Mouse (Mus musculus): ENCODE measurements around the gene Coq8b.

Gene Coq8b

GRCm38 (mm10) chr7:27273739-27274351 lies 41.0 kb downstream of the Coq8b start:
- DNase-seq (ENCODE audit: low read depth), result peak; percentile 54

DNA sequence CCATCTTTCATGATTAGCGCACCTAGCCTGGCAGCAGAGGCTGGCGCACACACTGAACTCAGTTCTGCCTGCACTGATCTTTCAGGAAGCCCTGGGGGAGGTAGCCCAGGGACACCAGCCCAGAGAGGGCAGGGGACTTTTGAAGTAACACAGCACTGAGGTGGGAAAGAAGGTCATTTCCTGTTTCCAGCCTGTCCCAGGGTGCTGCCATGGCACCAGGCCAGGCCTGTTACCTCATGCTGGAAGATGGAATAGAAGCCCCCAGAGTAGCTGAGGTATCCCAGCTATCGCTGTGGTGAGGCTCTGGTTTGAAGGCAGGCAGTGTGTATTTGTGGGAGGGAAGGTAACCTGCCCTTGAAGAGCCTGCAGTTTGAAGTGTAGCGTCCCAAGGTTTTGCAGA lies 42.1 kb downstream of the Coq8b start:
- no peak for DNase-seq (ENCODE audit: low read depth)

- DNase-seq (ENCODE audit: low read depth), result peak; percentile 40
These were observed 43.2 kb downstream of the Coq8b start for GRCm38 (mm10) chr7:27276021-27276420.

GRCm38 (mm10) chr7:27277191-27277590 lies 44.4 kb downstream of the Coq8b start:
- peak; percentile 45 for DNase-seq (ENCODE audit: low read depth)

GRCm38 (mm10) chr7:27281717-27282116 lies 48.9 kb downstream of the Coq8b start:
- no peak for DNase-seq (ENCODE audit: low read depth)

DNA sequence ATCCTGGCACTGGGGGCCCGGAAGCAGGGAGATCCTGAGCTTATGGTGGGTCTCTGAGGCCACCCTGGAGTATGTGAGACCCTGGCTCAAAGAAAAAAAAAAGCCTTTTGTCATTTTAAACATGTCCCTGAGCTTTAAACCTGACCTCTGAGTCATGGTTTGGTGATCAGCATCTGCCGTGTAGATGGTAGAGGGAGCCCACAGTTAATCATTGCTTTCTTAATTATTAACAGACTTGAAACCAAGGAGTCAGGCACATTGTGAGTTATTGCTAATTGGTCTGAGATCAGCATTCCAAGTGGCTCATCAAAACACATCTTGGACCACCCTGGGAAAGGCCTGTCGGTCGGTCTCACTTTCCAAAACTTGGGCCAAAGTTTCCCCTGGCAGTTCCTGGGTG lies 49.4 kb downstream of the Coq8b start:
- DNase-seq (ENCODE audit: low read depth), result no peak

- DNase-seq (ENCODE audit: low read depth), result peak; percentile 39
These were observed 52.3 kb downstream of the Coq8b start for GRCm38 (mm10) chr7:27284865-27285697.

GRCm38 (mm10) chr7:27285698-27286066 lies 52.9 kb downstream of the Coq8b start:
- DNase-seq (ENCODE audit: low read depth), result peak; percentile 73

GRCm38 (mm10) chr7:27288732-27289131 lies 55.9 kb downstream of the Coq8b start:
- no peak for DNase-seq (ENCODE audit: low read depth)

DNA sequence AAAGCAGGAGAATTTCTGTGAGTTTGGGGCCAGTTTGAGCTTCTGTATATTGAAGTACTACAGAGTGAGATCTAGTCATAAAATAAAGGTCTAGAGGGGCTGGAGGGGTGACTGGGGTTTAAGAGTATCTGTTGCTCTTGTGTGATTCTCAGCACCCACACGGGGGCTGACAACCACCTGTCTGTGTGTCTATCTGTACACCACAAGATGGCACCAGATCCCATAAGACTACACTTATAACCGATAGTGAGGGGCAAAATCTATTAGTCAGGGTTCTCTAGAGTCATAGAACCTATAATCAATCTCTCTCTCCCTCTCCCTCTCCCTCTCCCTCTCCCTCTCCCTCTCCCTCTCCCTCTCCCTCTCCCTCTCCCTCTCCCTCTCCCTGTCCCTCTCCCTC lies 57.7 kb downstream of the Coq8b start:
- DNase-seq (ENCODE audit: low read depth), result no peak

DNA sequence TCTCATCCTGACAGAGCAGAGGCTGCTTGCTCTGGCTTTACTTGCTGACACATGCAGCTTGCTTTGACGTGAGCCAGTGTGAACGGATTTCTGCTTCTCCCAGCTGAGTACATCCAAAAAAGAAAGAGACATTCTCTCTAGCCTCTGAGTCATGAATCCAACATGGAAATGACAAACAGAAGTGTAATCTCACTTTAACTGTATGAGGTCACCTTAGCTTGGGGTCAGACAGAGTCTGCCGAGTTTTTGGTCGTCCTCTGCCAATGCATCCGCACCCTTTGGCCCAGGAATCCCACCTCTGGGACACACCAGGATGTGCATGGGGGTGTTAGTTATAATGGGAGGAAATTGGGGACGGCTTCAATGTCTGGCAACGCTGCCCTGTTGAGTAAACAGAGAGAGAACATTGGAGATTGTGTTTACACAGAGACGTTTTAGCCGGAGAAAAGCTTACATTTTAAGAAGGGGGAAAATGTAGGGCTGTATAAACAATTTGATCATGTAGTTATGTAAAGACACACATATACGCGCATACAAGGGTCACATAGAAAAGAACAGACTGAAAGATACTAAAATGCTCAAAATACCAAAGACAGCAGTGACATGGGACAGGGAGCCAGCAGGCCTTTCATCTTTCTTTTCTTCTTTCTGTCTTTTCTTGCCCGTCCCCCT lies 59.1 kb downstream of the Coq8b start:
- no peak for DNase-seq (ENCODE audit: low read depth)

- DNase-seq (ENCODE audit: low read depth), result no peak
These were observed 63.1 kb downstream of the Coq8b start for GRCm38 (mm10) chr7:27295956-27296355.

DNA sequence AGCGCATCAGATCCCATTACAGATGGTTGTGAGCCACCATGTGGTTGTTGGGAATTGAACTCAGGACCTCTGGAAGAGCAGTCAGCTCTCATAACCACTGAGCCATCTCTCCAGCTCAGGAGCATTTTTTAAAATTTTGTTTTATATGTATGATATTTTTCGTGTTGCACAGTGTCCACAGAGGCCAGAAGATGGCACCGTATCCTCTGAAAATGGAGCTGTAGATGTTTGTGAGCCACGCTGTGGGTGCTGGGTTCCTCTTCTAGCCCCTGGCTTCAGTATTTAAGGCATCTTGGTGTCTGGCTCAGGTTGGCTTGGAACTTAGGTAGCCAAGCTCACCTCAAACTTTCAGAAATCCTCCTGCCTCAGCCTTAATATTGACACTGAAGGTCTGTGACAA lies 63.7 kb downstream of the Coq8b start:
- DNase-seq (ENCODE audit: low read depth), result no peak

DNA sequence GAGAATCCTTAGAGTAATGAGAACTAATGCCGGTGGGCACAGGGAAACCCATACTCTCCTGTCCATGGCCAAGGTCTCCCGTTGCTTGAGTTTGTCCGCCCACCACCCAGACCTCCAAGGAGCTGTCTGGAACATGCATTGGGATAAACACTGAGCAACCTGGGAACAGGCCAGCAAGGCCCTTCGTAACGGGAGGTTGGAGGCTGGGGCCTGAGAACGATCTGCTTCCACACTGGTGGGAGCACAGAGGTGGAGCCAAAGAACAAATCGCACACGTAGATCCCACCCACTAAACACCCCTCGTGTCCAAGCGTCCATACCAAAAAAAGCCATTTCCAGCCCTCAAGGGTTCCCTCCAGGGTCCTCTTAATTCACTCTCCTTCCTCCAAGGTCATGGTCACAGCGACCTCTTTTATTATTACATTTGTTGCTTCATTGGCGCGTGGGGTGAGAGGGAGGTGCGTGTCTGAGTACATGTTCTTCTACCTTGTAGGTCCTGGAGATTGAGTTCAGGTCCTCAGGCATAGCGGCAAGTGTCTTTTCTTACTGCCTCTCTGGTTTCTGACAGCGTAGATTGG lies 65.3 kb downstream of the Coq8b start:
- no peak for DNase-seq (ENCODE audit: low read depth)

DNA sequence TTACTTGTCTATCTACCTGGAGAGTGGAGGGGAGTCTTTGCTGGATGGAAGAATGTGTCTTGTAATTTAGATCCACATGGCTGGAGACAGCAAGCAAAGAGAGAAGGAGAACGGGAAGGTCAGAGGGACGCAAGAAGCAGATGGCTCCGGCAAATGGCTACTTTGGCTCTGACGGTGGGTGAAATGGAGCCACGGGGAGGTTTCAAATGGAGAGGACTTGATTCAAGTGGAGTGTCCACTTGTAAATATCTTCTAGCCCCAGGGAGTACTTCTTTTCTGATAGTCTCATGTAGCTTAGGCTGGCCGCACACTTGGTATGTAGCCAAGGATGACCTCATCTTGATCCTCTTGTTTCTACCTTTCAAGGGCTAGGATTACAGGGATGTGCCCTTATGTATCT lies 66.0 kb downstream of the Coq8b start:
- no peak for DNase-seq (ENCODE audit: low read depth)

GRCm38 (mm10) chr7:27300351-27300750 lies 67.5 kb downstream of the Coq8b start:
- no peak for DNase-seq (ENCODE audit: low read depth)

GRCm38 (mm10) chr7:27300801-27301200 lies 68.0 kb downstream of the Coq8b start:
- DNase-seq (ENCODE audit: low read depth), result no peak

DNA sequence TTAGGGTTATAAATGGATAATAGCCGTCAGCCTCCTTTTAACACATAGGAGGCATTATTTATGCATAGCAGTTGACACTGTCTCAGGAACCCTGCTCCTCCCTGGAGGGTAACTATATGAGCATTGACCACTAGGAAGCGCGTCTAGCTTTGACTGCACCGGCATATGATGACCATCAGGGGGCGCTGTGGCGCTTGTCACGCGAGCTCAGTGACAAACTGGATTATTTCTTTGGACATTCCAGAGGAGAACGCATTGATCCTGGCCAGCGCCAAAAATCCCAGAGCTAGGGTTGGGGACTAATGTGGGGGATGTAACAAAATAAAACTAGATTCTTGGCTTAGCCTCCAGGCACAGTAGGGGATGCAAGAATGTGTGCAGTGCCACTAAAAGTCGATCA lies 69.3 kb downstream of the Coq8b start:
- peak; percentile 81 for DNase-seq (ENCODE audit: low read depth)

- DNase-seq (ENCODE audit: low read depth), result no peak
These were observed 72.4 kb downstream of the Coq8b start for GRCm38 (mm10) chr7:27305091-27305730.

DNA sequence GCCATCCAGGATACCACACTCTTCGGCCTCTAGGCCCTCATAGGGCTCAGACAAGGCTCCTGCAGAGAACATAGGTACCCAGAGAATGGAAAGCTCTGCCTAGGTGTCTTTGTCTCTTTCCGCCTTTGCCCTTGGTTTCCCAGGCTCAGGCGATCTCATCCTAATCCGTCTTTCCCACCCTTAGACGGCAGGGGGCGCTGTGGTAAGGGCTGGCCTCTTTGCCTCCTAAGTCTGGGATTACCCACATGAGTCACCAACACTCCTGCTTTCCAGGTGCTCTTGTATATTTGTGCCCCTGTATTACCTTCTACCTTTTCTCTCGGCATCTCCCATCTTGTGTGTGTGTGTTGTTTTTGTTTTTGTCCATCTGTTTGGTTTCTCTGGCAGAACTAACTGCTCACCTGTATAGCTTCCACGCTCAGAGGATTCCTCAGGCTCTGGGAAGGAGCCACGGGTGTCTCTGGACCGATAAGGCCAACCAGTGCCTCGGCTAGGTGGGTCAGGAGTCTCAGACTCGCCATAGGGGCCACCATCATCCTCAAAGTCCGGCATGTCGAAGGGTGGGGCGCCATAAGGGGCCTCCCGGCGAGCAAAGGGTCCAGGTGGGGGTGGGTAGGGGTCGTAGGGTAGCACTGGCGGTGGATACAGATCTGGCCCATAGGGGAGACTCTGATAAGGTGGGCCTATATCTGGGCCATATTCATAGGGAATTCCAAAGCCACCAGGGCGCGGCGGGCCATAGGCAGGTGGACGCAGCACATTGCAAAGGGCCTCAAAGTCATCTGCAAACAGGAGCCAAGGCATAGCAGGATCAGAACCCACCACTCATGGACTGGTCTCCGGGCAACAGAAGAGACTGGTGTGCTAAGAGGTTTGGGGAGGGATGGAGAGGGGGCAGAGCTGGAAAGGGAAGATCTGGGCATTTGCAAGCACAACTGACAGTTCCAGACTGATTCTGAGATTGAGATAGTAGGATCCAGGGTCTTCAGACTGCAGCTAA lies 73.6 kb downstream of the Coq8b start:
- DNase-seq (ENCODE audit: low read depth), result peak; percentile 61

DNA sequence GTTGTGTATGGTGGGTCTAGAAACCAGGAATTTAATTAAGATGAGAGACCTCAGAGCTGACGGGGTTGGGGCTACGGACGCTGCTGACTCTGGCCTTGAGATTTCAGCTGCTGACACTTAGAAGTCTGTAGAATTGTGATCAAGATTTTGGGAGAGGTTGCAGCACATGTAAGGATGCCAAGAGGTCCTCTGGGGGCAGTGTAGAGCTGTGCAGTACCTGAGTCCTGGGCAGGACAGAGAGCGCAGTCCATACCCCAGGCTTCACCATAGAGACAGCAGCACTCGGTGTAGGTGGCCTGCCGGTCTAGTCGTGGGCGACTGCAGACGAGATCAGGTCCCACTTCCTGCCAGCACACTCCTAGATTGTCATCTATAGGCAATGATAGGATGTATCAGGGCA lies 74.7 kb downstream of the Coq8b start:
- no peak for DNase-seq (ENCODE audit: low read depth)

All from induced T-regulatory cell, adult 2 months (primary cell).